Mouse (Mus musculus): ENCODE results near the gene Pkp4.

- TF ChIP-seq CTCF (IDR thresholded peaks at IDR 0.05; ENCODE audit: low read depth, low read length) = no peak
- TF ChIP-seq POLR2A (IDR thresholded peaks at IDR 0.05; ENCODE audit: extremely low read depth, insufficient read depth, low read length) = no peak
These were observed 9.9 kb downstream of the Pkp4 start for GRCm38 (mm10) chr2:59170593-59170992.

Measured in liver, adult 2 months (tissue).